Mouse (Mus musculus) CH12.LX (cell line): ENCODE results near the gene Cfap58. TPM values are rescaled to one million over a fixed set of nuclear protein-coding genes. Genes with fewer than 3 reads are reported as not detected.

Experiments used
- DNase-seq: peaks from one replicate; pipeline ENCODE4 v3.0.0-alpha.2; 2013; ENCODE audit errors: extremely low read depth
- H3K27ac ChIP-seq: 2 replicates; pipeline ENCODE4 v1.5.1; 2012; ENCODE audit warnings: low read depth, mild to moderate bottlenecking, control low read depth, moderate library complexity; ENCODE audit not compliant: insufficient read depth
- H3K27me3 ChIP-seq: replicated peaks from 2 replicates; pipeline ENCODE3; 2012; ENCODE audit warnings: inconsistent platforms
- H3K36me3 ChIP-seq, 2 experiments: replicated peaks in 1 of 2; 2 replicates each; pipeline versions ENCODE3 to v1.6.1; 2012; ENCODE audit warnings: inconsistent platforms in 1 of 2, low read length in 1 of 2, mild to moderate bottlenecking in 1 of 2, mixed read lengths in 1 of 2, moderate library complexity in 1 of 2; ENCODE audit not compliant: control insufficient read depth in 1 of 2, insufficient read depth in 1 of 2
- H3K4me1 ChIP-seq, 2 experiments: 2 replicates each; pipeline ENCODE4 v1.6.1; 2012; ENCODE audit warnings: inconsistent platforms in 1 of 2, moderate library complexity in 1 of 2; ENCODE audit not compliant: insufficient read depth in 2 of 2, control insufficient read depth in 1 of 2
- H3K4me2 ChIP-seq: 2 replicates; pipeline ENCODE4 v1.6.1; 2012; ENCODE audit warnings: low read depth, mild to moderate bottlenecking, control low read depth; ENCODE audit not compliant: poor library complexity, insufficient read depth, severe bottlenecking
- H3K4me3 ChIP-seq, 3 experiments: fragments of 150-350 bp in 1 of 3; sonication (generic) in 1 of 3; replicated peaks in 1 of 3; 2 replicates each; pipeline versions ENCODE3 to v1.5.1; 2011 to 2012; ENCODE audit warnings: low read depth in 2 of 3, low read length in 2 of 3, mild to moderate bottlenecking in 2 of 3, moderate library complexity in 2 of 3, control low read depth in 1 of 3, improper control_type of control experiment in 1 of 3, inconsistent platforms in 1 of 3, mixed read lengths in 1 of 3; ENCODE audit not compliant: poor library complexity in 1 of 3
- H3K79me2 ChIP-seq: replicated peaks from 2 replicates; pipeline ENCODE4 v1.6.1; 2012; ENCODE audit warnings: mild to moderate bottlenecking, moderate library complexity; ENCODE audit not compliant: control insufficient read depth, poor library complexity, insufficient read depth, severe bottlenecking; ENCODE audit errors: extremely low read depth
- H3K9ac ChIP-seq: 2 replicates; pipeline ENCODE4 v1.6.1; 2012; ENCODE audit warnings: low read depth, mild to moderate bottlenecking, control low read depth, moderate library complexity; ENCODE audit not compliant: insufficient read depth
- H3K9me3 ChIP-seq: replicated peaks from 2 replicates; pipeline ENCODE3; 2012; ENCODE audit warnings: low read length, inconsistent platforms, mixed read lengths
- BHLHE40 ChIP-seq: IDR thresholded peaks from 2 replicates; pipeline ENCODE4 v1.6.1; 2011; ENCODE audit warnings: mild to moderate bottlenecking, low read depth, low read length, improper control_type of control experiment
- CHD1 ChIP-seq: IDR thresholded peaks from 2 replicates; pipeline ENCODE4 v1.6.1; 2012; ENCODE audit warnings: low read depth, low read length, improper control_type of control experiment, inconsistent platforms
- CHD2 ChIP-seq: IDR thresholded peaks from 2 replicates; pipeline ENCODE4 v1.6.1; 2011; ENCODE audit warnings: low read length, improper control_type of control experiment
- CTCF ChIP-seq, 2 experiments: IDR thresholded peaks in 1 of 2; conservative IDR thresholded peaks in 1 of 2; 2 replicates each; pipeline ENCODE4 v1.5.1; 2011 to 2012; ENCODE audit warnings: low read depth in 2 of 2, low read length in 2 of 2, improper control_type of control experiment in 1 of 2, inconsistent platforms in 1 of 2, mild to moderate bottlenecking in 1 of 2, moderate library complexity in 1 of 2
- ELF1 ChIP-seq: IDR thresholded peaks from 2 replicates; pipeline ENCODE4 v1.6.1; 2014; ENCODE audit warnings: low read depth, mild to moderate bottlenecking, inconsistent platforms, low read length, improper control_type of control experiment
- EP300 ChIP-seq: IDR thresholded peaks from 2 replicates; pipeline ENCODE4 v1.6.1; 2011; ENCODE audit warnings: low read length, improper control_type of control experiment
- ETS1 ChIP-seq: conservative IDR thresholded peaks from 2 replicates; pipeline ENCODE4 v1.6.1; 2012; ENCODE audit warnings: low read depth, mild to moderate bottlenecking, inconsistent platforms, low read length, improper control_type of control experiment, moderate library complexity
- GABPA ChIP-seq: IDR thresholded peaks from 2 replicates; pipeline ENCODE4 v1.6.1; 2012; ENCODE audit warnings: low read depth, low read length, improper control_type of control experiment, inconsistent platforms; ENCODE audit not compliant: insufficient replicate concordance
- IRF4 ChIP-seq: IDR thresholded peaks from 2 replicates; pipeline ENCODE4 v1.6.1; 2014; ENCODE audit warnings: low read depth, mild to moderate bottlenecking, inconsistent platforms, low read length, improper control_type of control experiment
- JUN ChIP-seq: IDR thresholded peaks from 2 replicates; pipeline ENCODE4 v1.6.1; 2011; ENCODE audit warnings: low read depth, mild to moderate bottlenecking, low read length, improper control_type of control experiment, moderate library complexity; ENCODE audit not compliant: insufficient read depth
- MEF2A ChIP-seq: IDR thresholded peaks from 2 replicates; pipeline ENCODE4 v1.6.1; 2014; ENCODE audit warnings: low read depth, mild to moderate bottlenecking, inconsistent platforms, low read length, improper control_type of control experiment, borderline replicate concordance
- MXI1 ChIP-seq: IDR thresholded peaks from 2 replicates; pipeline ENCODE4 v1.6.1; 2011; ENCODE audit warnings: mild to moderate bottlenecking, low read depth, low read length, improper control_type of control experiment
- MYC ChIP-seq: IDR thresholded peaks from 2 replicates; pipeline ENCODE4 v1.6.1; 2011; ENCODE audit warnings: low read depth, mild to moderate bottlenecking, improper control_type of control experiment, low read length
- NRF1 ChIP-seq: IDR thresholded peaks from 2 replicates; pipeline ENCODE4 v1.6.1; 2014; ENCODE audit warnings: low read depth, mild to moderate bottlenecking, inconsistent platforms, low read length, improper control_type of control experiment, moderate library complexity
- PAX5 ChIP-seq: IDR thresholded peaks from 2 replicates; pipeline ENCODE4 v1.6.1; 2012; ENCODE audit warnings: low read length, inconsistent platforms, mixed read lengths
- POLR2A ChIP-seq: IDR thresholded peaks from 2 replicates; pipeline ENCODE4 v1.6.1; 2011; ENCODE audit warnings: low read depth, mild to moderate bottlenecking, improper control_type of control experiment, low read length
- POLR2AphosphoS2 ChIP-seq: IDR thresholded peaks from 2 replicates; pipeline ENCODE4 v1.6.1; 2011; ENCODE audit warnings: low read depth, low read length, improper control_type of control experiment
- RAD21 ChIP-seq: IDR thresholded peaks from 2 replicates; pipeline ENCODE4 v1.6.1; 2011; ENCODE audit warnings: low read depth, mild to moderate bottlenecking, low read length, improper control_type of control experiment, moderate library complexity
- RCOR1 ChIP-seq: conservative IDR thresholded peaks from 2 replicates; pipeline ENCODE4 v1.6.1; 2012; ENCODE audit warnings: low read depth, mild to moderate bottlenecking, inconsistent platforms, low read length, improper control_type of control experiment
- SIN3A ChIP-seq: IDR thresholded peaks from 2 replicates; pipeline ENCODE4 v1.6.1; 2012; ENCODE audit warnings: low read length, improper control_type of control experiment, inconsistent platforms
- SMC3 ChIP-seq: IDR thresholded peaks from 2 replicates; pipeline ENCODE4 v1.6.1; 2011; ENCODE audit warnings: low read depth, low read length, improper control_type of control experiment
- USF1 ChIP-seq: IDR thresholded peaks from 2 replicates; pipeline ENCODE4 v1.6.1; 2014; ENCODE audit warnings: low read depth, mild to moderate bottlenecking, inconsistent platforms, low read length, improper control_type of control experiment
- USF2 ChIP-seq: conservative IDR thresholded peaks from 2 replicates; pipeline ENCODE4 v1.6.1; 2011; ENCODE audit warnings: low read depth, low read length, improper control_type of control experiment
- ZMIZ1 ChIP-seq: IDR thresholded peaks from 2 replicates; pipeline ENCODE4 v1.6.1; 2012; ENCODE audit warnings: low read depth, mild to moderate bottlenecking, inconsistent platforms, low read length, improper control_type of control experiment
- dilution Hi-C: fragments of 300-500 bp; cut with MboI; formaldehyde crosslinking; loops from 2 replicates; pipeline ENCODE4 v1.14.3; 2020; ENCODE audit warnings: low sequenced_read_pairs; ENCODE audit not compliant: extremely low pct_unique_long_range_greater_than_20kb, extremely low pct_ligation_motif_present
- in situ Hi-C: fragments of 300-500 bp; cut with MboI; formaldehyde crosslinking; loops from 3 replicates; pipeline ENCODE4 v1.14.3; 2019; ENCODE audit warnings: low sequenced_read_pairs, low pct_ligation_motif_present, low pct_unique_long_range_greater_than_20kb, mixed read lengths
- polyA plus RNA-seq: library from polyadenylated mRNA; unstranded; fragments of >175 nt; gene quantifications from 2 replicates; pipeline ENCODE4 v1.2.1, GENCODE M21; 2012; ENCODE audit warnings: low read depth; ENCODE audit not compliant: insufficient read length
- total RNA-seq, 2 experiments: library from RNA; depleted of rRNA; stranded (reverse); fragments of 300-350 nt in 1 of 2; fragments of >200 nt in 1 of 2; gene quantifications; 2 replicates each; pipeline ENCODE4 v1.2.3; 2012 to 2014

The Cfap58 gene
- total and polyA plus RNA-seq, 3 experiments, result 0.13 to 0.27 TPM; not detected in 1

GRCm38 (mm10) chr19:47910751-47911150 is 26.7 kb upstream of the Cfap58 start:
- H3K27me3 ChIP-seq, result no peaks in the 10 kb centered on the region
- peaks cover 4 to 70% of the 10 kb centered on the region in 2 experiments for H3K36me3 ChIP-seq
- no peak overlapping the region for H3K9ac ChIP-seq
- in situ Hi-C loops, result no loop called here
- TF ChIP-seq EP300 (no peak), ELF1 (no peak), ZMIZ1 (no peak), POLR2A (no peak), GABPA (no peak), IRF4 (no peak), POLR2AphosphoS2 (no peak)
- DNase-seq, result no peak
- peaks cover 23 to 71% of the 10 kb centered on the region in 2 experiments for H3K4me1 ChIP-seq
- dilution Hi-C loops, result no loop called here
- peak overlapping the region; percentile 43 for H3K27ac ChIP-seq
- no peak overlapping the region for H3K4me3 ChIP-seq
- peaks cover 12% of the 10 kb centered on the region for H3K79me2 ChIP-seq
- no peaks in the 10 kb centered on the region for H3K9me3 ChIP-seq
- H3K4me2 ChIP-seq, result no peak overlapping the region

- Histone ChIP-seq H3K4me2 (no peak overlapping the region), H3K4me3 (no peak overlapping the region), H3K79me2 (peaks cover 24% of the 10 kb centered on the region), H3K9me3 (no peaks in the 10 kb centered on the region), H3K27me3 (no peaks in the 10 kb centered on the region), H3K4me1 (peaks cover 31 to 80% of the 10 kb centered on the region in 2 experiments), H3K27ac (no peak overlapping the region)
- in situ Hi-C loops (no loop called here), dilution Hi-C loops (no loop called here)
- DNase-seq, result no peak
- TF ChIP-seq USF1 (no peak), ETS1 (no peak), POLR2AphosphoS2 (no peak), ZMIZ1 (no peak), POLR2A (no peak), MXI1 (no peak), MEF2A (no peak), CTCF (conservative IDR thresholded peaks at IDR 0.05 in 1 of 2, IDR thresholded peaks at IDR 0.05 in 1 of 2; ENCODE audit: low read depth in 2 of 2, low read length in 2 of 2) (no peak), EP300 (no peak), MYC (no peak), ELF1 (no peak), BHLHE40 (no peak)
- TF ChIP-seq, all 38 proteins: peak for 0
- H3K36me3 ChIP-seq, result peaks cover 0 to 63% of the 10 kb centered on the region in 2 experiments
- H3K9ac ChIP-seq, result no peak overlapping the region
Measured at GRCm38 (mm10) chr19:47913344-47913743, 24.1 kb upstream of the Cfap58 start.

GRCm38 (mm10) chr19:47914191-47914590 is 23.3 kb upstream of the Cfap58 start:
- peaks cover 21% of the 10 kb centered on the region; the same call in 1 of the 2 replicates for H3K79me2 ChIP-seq
- no peak overlapping the region for H3K27ac ChIP-seq
- TF ChIP-seq JUN (no peak), RCOR1 (no peak), PAX5 (no peak), POLR2A (no peak), NRF1 (no peak), USF2 (no peak), IRF4 (no peak), SMC3 (no peak), SIN3A (no peak), CHD2 (no peak), CHD1 (no peak), ETS1 (no peak), ELF1 (no peak), RAD21 (no peak)
- TF ChIP-seq, all 38 proteins: peak for 0
- Histone ChIP-seq H3K9ac (no peak overlapping the region), H3K4me3 (no peak overlapping the region), H3K27me3 (no peaks in the 10 kb centered on the region), H3K9me3 (no peaks in the 10 kb centered on the region), H3K36me3 (peaks cover 0 to 56% of the 10 kb centered on the region in 2 experiments), H3K4me1 (peaks cover 27 to 73% of the 10 kb centered on the region in 2 experiments), H3K4me2 (no peak overlapping the region)
- dilution Hi-C loops (no loop called here), in situ Hi-C loops (no loop called here)
- DNase-seq, result no peak
